Mouse (Mus musculus) cortical plate, adult 2 months (tissue): Measurements from ENCODE around the gene C1qb. TPM values are rescaled to one million over a fixed set of nuclear protein-coding genes. Genes with fewer than 3 reads are reported as not detected.
A peak's percentile ranks its signal among the peaks of the same experiment; 100 is the strongest.

Source experiments
- H3K27ac ChIP-seq: fragments of 200-500 bp; 2 replicates; pipeline ENCODE4 v1.5.1; 2012; ENCODE audit warnings: low read length, control low read depth, inconsistent platforms; ENCODE audit not compliant: insufficient read depth
- H3K4me1 ChIP-seq: fragments of 200-500 bp; 2 replicates; pipeline ENCODE4 v1.6.1; 2011; ENCODE audit warnings: low read length; ENCODE audit not compliant: control insufficient read depth, insufficient read depth
- H3K4me3 ChIP-seq: fragments of 200-500 bp; 2 replicates; pipeline ENCODE4 v1.5.1; 2011; ENCODE audit warnings: mild to moderate bottlenecking, low read length, control low read depth; ENCODE audit not compliant: insufficient read depth
- CTCF ChIP-seq: fragments of 200-500 bp; IDR thresholded peaks from 2 replicates; pipeline ENCODE4 v1.5.1; 2011; ENCODE audit warnings: mild to moderate bottlenecking, control low read depth, low read length; ENCODE audit not compliant: insufficient read depth; ENCODE audit errors: extremely low read depth
- POLR2A ChIP-seq: fragments of 200-500 bp; IDR thresholded peaks from 2 replicates; pipeline ENCODE4 v1.6.1; 2011; ENCODE audit warnings: mild to moderate bottlenecking, low read length, control low read depth; ENCODE audit not compliant: insufficient read depth; ENCODE audit errors: extremely low read depth
- polyA plus RNA-seq: library from polyadenylated mRNA; depleted of rRNA; stranded (reverse); fragments of >200 nt; gene quantifications from 2 replicates; pipeline ENCODE4 v1.2.3, GENCODE M21; 2012

The C1qb gene
- polyA plus RNA-seq, 1 experiment: 132 TPM

GRCm38 (mm10) chr4:136855081-136855480 lies 30.9 kb downstream of the C1qb start:
- no peak overlapping the region for H3K4me3 ChIP-seq
- H3K27ac ChIP-seq: no peak overlapping the region
- TF ChIP-seq CTCF (peak; percentile 30), POLR2A (no peak)
- no peaks in the 10 kb centered on the region for H3K4me1 ChIP-seq

- H3K27ac ChIP-seq: no peak overlapping the region
- no peak overlapping the region for H3K4me3 ChIP-seq
- TF ChIP-seq POLR2A (no peak), CTCF (no peak)
- H3K4me1 ChIP-seq: peaks cover 2% of the 10 kb centered on the region; the same call in 1 of the 2 replicates
Measured at GRCm38 (mm10) chr4:136852989-136853388, 33.0 kb downstream of the C1qb start.

- Histone ChIP-seq H3K4me1 (peaks cover 2% of the 10 kb centered on the region; the same call in 1 of the 2 replicates), H3K27ac (no peak overlapping the region), H3K4me3 (no peak overlapping the region)
- TF ChIP-seq POLR2A: no peak
- TF ChIP-seq CTCF: no peak
Measured at GRCm38 (mm10) chr4:136852119-136852518, 33.9 kb downstream of the C1qb start.

- no peak for TF ChIP-seq CTCF
- no peak for TF ChIP-seq POLR2A
- Histone ChIP-seq H3K4me1 (peaks cover 2% of the 10 kb centered on the region; the same call in 1 of the 2 replicates), H3K4me3 (no peak overlapping the region), H3K27ac (no peak overlapping the region)
Measured at GRCm38 (mm10) chr4:136848565-136848964, 37.4 kb downstream of the C1qb start.

- TF ChIP-seq CTCF (no peak), POLR2A (no peak)
- Histone ChIP-seq H3K4me3 (no peak overlapping the region), H3K4me1 (peaks cover 2% of the 10 kb centered on the region; the same call in 1 of the 2 replicates), H3K27ac (no peak overlapping the region)
Measured at GRCm38 (mm10) chr4:136847166-136847565, 38.8 kb downstream of the C1qb start.

DNA sequence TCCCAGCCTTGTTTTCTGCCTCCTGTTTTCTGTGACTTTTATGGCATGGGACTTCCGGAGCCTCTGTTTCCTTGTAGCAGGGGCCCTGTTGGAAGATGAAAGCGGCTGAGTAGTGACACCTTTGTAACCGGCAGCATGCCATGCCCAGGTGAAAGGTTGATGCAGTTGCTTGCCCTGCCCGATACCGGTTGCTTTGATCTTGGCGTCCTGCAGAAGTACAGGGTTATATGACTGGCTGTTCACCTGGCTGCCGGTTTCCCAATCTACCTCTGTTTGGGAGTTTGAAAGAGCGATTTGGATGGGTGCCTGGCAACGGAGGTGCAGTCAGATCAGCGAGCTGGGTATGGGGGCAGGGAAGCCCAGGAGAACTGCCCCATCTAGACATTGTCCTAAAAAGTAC lies 43.2 kb downstream of the C1qb start:
- no peaks in the 10 kb centered on the region for H3K4me1 ChIP-seq
- H3K4me3 ChIP-seq: no peak overlapping the region
- no peak for TF ChIP-seq CTCF
- no peak for TF ChIP-seq POLR2A
- no peak overlapping the region for H3K27ac ChIP-seq

DNA sequence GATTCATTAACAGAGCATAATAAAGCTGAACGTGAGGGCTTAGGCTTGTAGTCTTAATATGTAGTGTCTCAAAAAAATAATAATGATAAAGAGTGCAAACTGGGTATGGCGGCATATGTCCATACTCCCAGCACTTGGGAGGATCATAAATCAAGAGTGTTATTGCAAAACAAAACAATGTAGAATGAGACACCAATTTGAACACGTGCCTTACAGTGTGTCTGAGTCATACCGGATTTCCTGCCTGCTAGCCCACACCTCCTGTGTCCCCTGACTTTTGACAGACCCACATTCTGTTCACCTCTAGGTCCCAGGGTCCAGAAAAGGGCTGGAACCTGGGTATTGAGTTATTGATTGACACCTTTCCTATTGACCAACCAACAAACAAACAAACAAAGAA lies 44.0 kb downstream of the C1qb start:
- Histone ChIP-seq H3K27ac (no peak overlapping the region), H3K4me1 (no peaks in the 10 kb centered on the region)

DNA sequence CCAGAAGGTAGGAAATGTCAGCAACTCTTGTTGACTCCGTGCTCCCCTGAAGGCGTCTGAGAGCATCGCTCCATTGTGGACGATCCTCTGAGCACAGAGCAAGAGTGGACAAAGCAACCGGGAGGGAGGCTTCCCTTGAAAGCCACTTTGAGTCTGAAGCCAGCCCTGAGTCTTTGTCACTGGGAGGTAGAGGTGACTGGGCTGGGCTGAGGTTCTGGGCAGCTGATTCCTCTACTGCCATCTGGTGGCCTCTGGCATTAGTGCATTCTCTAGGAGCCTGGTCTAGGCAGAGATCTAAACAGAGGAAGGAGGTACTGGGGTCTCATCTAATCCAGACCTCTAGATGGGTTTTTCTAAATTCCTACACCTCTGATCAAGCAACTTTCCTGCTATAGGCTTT lies 44.9 kb downstream of the C1qb start:
- H3K27ac ChIP-seq: no peak overlapping the region
- no peaks in the 10 kb centered on the region for H3K4me1 ChIP-seq
- TF ChIP-seq CTCF: peak; percentile 85
- no peak for TF ChIP-seq POLR2A
- H3K4me3 ChIP-seq: no peak overlapping the region

More for the DNA sequence above, 44.0 kb downstream of the C1qb start:
- TF ChIP-seq CTCF (no peak), POLR2A (no peak)
- no peak overlapping the region for H3K4me3 ChIP-seq

DNA sequence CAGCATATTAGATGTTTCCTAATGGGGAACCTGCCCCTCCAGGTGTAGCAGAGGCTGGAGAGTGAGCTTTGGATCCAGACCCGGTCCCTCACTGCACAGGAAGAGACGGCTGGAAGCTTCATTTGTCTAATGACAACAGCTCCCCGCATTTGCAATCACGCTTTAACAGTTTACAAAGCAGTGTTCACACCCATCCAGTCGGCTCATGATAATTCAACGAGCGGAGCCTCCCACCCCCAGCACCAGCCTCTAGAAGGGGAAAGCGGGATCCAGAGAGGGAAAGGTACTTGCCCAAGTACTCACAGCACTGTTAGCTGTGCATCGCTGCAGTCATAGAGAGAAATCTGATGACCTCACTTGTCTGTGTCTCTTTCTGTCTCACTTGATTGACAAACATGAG lies 47.5 kb downstream of the C1qb start:
- Histone ChIP-seq H3K27ac (no peak overlapping the region), H3K4me1 (no peaks in the 10 kb centered on the region), H3K4me3 (no peak overlapping the region)
- TF ChIP-seq CTCF (no peak), POLR2A (no peak)

GRCm38 (mm10) chr4:136838026-136838425 lies 48.0 kb downstream of the C1qb start:
- H3K27ac ChIP-seq: no peak overlapping the region
- TF ChIP-seq CTCF (no peak), POLR2A (no peak)
- no peaks in the 10 kb centered on the region for H3K4me1 ChIP-seq
- H3K4me3 ChIP-seq: no peak overlapping the region
